Mouse (Mus musculus): ENCODE data around the gene Mt4.

DNA sequence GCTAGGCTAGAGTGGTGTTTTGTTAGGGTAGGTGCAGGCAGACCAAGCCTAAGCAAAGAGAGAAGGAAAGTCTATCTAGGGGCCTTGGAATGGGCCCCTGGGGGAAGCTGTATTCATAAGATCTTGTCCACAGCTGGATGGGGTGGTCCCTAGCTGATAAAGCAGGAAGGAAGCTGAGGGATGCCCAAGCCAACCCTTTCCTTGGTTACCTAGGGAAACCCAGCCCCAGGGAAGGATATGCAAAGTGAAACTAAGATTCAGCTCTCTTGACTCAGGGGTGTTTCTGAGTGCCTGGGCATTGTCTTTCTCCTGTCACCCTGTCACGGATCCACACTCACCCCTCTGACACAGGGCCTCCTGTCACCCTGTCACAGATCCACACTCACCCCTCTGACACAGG lies 23.6 kb upstream of the Mt4 start:
- TF ChIP-seq ZC3H11A (IDR thresholded peaks at IDR 0.05; ENCODE audit: borderline replicate concordance, low read depth, low read length) (no peak), MAFK (IDR thresholded peaks at IDR 0.05; ENCODE audit: insufficient read depth, low read depth, low read length) (no peak), HCFC1 (IDR thresholded peaks at IDR 0.05; ENCODE audit: borderline replicate concordance, insufficient read depth, low read length) (no peak), ZNF384 (IDR thresholded peaks at IDR 0.05; ENCODE audit: low read depth, low read length) (no peak), CHD2 (IDR thresholded peaks at IDR 0.05; ENCODE audit: low read depth, low read length) (no peak)

Measured in ES-E14 (cell line).